8 mouse cellular contexts compared by ENCODE assay signal in genomic region chr12:118457493-118458408, GRCm38 (mm10).
DNase-seq lines count a peak whose midpoint lies in the region.

No protein-coding gene starts in this region.

- DNase-seq in T-cell, adult 2 months (ENCODE audit: low spot score): peak; percentile 9
- peak; percentile 43 for DNase-seq in cerebellum, adult 8-10 months
- DNase-seq in frontal cortex, adult 2 months (ENCODE audit: extremely low spot score in 1 of 2, low spot score in 1 of 2): peak; percentile 9 to 81
- DNase-seq in induced T-regulatory cell, adult 2 months (ENCODE audit: low read depth): peak; percentile 48
- DNase-seq in left cerebral cortex, adult 8-10 months (ENCODE audit: low spot score in 2 of 2): peak; percentile 9 to 72
- peak; percentile 89 for DNase-seq in right cerebral cortex, postnatal 4 days
- no peak for DNase-seq in natural killer cell, adult 2 months (ENCODE audit: low spot score in 2 of 2)

- H3K4me1 ChIP-seq in megakaryocyte, embryonic 14.5 days: peaks cover 11% of the 10 kb centered on the region

- H3K27me3 ChIP-seq in megakaryocyte, embryonic 14.5 days (replicated peaks): peaks cover 34% of the 10 kb centered on the region

- H3K9me3 ChIP-seq in megakaryocyte, embryonic 14.5 days: peaks cover 8% of the 10 kb centered on the region

- peak overlapping the region; percentile 88 for H3K4me3 ChIP-seq in megakaryocyte, embryonic 14.5 days (replicated peaks)

- H3K36me3 ChIP-seq in megakaryocyte, embryonic 14.5 days (replicated peaks; ENCODE audit: low read length): no peaks in the 10 kb centered on the region

Comparison
In these comparisons a context has a peak if more than half of its experiments do, and no peak if none do; other contexts are left out.
1. DNase-seq: peak in T-cell, adult 2 months (single experiment), cerebellum, adult 8-10 months (single experiment), frontal cortex, adult 2 months (2 of 2), induced T-regulatory cell, adult 2 months (single experiment), left cerebral cortex, adult 8-10 months (2 of 2) and right cerebral cortex, postnatal 4 days (single experiment); none in natural killer cell, adult 2 months (0 of 2).